Mouse (Mus musculus): Measurements from ENCODE around the gene Ndrg2.

- TF ChIP-seq CTCF (IDR thresholded peaks at IDR 0.05; ENCODE audit: control insufficient read depth, insufficient read depth, insufficient read length) (no peak), MYOG (IDR thresholded peaks at IDR 0.05; ENCODE audit: control insufficient read depth, extremely low read depth, insufficient read length) (no peak)
Observed at GRCm38 (mm10) chr14:51916539-51916938, 2.6 kb upstream of the Ndrg2 start.

Measured in C2C12 (cell line).